Mouse (Mus musculus) liver, embryonic 16.5 days (tissue): Measurements from ENCODE around the gene Trpv5. TPM values are rescaled to one million over a fixed set of nuclear protein-coding genes. Genes with fewer than 3 reads are reported as not detected.

Experiments
- ATAC-seq: fragments of 200-750 bp; cut with Nextera tagmentation; 2 replicates; pipeline ENCODE4 v1.8.0; 2017; ENCODE audit warnings: low read depth, mild to moderate bottlenecking, moderate number of reproducible peaks, moderate library complexity
- H3K27ac ChIP-seq: fragments of 300-500 bp; sonication (generic); 2 replicates; pipeline ENCODE4 v1.5.1; 2014; ENCODE audit warnings: mild to moderate bottlenecking, low read length
- H3K27me3 ChIP-seq: fragments of 300-500 bp; sonication (generic); 2 replicates; pipeline ENCODE4 v1.6.1; 2014; ENCODE audit warnings: low read depth, low read length, mixed read lengths; ENCODE audit not compliant: control insufficient read depth, insufficient read depth
- H3K36me3 ChIP-seq: fragments of 300-500 bp; sonication (generic); 2 replicates; pipeline ENCODE4 v1.6.1; 2014; ENCODE audit warnings: mild to moderate bottlenecking; ENCODE audit not compliant: control insufficient read depth, insufficient read depth
- H3K4me1 ChIP-seq: fragments of 300-500 bp; sonication (generic); 2 replicates; pipeline ENCODE4 v1.6.1; 2014; ENCODE audit warnings: low read depth, low read length, mixed read lengths; ENCODE audit not compliant: control insufficient read depth
- H3K4me2 ChIP-seq: fragments of 300-500 bp; sonication (generic); 2 replicates; pipeline ENCODE4 v1.6.1; 2014; ENCODE audit warnings: low read depth, low read length, mixed read lengths
- H3K4me3 ChIP-seq: fragments of 300-500 bp; sonication (generic); 2 replicates; pipeline ENCODE4 v1.5.1; 2014; ENCODE audit warnings: low read depth, mild to moderate bottlenecking, low read length
- H3K9ac ChIP-seq: fragments of 300-500 bp; sonication (generic); 2 replicates; pipeline ENCODE4 v1.6.1; 2014; ENCODE audit warnings: low read depth, low read length
- H3K9me3 ChIP-seq: fragments of 300-500 bp; sonication (generic); replicated peaks from 2 replicates; pipeline ENCODE4 v1.6.1; 2016; ENCODE audit warnings: low read length; ENCODE audit not compliant: control insufficient read depth
- WGBS: fragments of 180-500 bp; shearing (Covaris S2); extraction: QIAGEN DNeasy Blood & Tissue Kit; methylation state at CpG from one replicate; pipeline ENCODE4 v1.1.7; 2014; ENCODE audit not compliant: insufficient replicate concordance; 5-methylcytosine and 5-hydroxymethylcytosine counted together
- polyA plus RNA-seq: library from polyadenylated mRNA; unstranded; fragments of >200 nt; fragmentation: Nextera tagmentation; extraction: Ambion mirVana; gene quantifications from 2 replicates; pipeline ENCODE4 v1.2.1, GENCODE M21; 2015

Trpv5 gene
- polyA plus RNA-seq, 1 experiment from 2014 or later, result 0.05 TPM

DNA sequence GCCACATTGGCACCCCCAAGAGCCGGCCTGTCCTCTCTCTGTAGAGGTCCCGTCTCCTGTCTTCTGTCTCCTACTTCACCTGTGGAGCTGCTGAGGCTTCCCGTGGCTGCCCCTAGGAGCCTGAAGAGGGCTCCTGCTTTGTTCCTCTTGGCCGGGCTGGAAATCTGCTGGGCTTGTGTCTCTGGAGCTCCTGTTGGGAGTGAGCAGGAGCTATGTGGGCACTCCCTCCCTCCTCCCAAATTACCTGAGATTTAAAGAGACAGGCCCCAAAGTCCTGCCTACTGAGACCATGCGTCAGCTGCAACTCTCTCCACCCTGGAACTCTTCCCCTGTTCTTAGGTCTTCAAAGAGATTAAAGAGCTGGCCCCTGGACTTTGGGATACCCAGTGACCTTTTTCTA is 44.4 kb downstream of the Trpv5 start, which contains the start of gene Trpv6:
TSS of gene Trpv6 (minus strand) at position 228 of the 400 bp plus-strand sequence.
- Histone ChIP-seq H3K27ac (no peak within 1 kb of the TSS), H3K4me3 (no peak within 1 kb of the TSS), H3K4me2 (no peak within 1 kb of the TSS), H3K9me3 (no peaks in the 10 kb centered on the region), H3K9ac (no peak within 1 kb of the TSS), H3K4me1 (no peaks in the 10 kb centered on the region), H3K36me3 (no peaks in the 10 kb centered on the region), H3K27me3 (no peaks in the 10 kb centered on the region)
- no peak for ATAC-seq
- WGBS, result 48% methylated on average over 5 of the region's 5 CpGs

DNA sequence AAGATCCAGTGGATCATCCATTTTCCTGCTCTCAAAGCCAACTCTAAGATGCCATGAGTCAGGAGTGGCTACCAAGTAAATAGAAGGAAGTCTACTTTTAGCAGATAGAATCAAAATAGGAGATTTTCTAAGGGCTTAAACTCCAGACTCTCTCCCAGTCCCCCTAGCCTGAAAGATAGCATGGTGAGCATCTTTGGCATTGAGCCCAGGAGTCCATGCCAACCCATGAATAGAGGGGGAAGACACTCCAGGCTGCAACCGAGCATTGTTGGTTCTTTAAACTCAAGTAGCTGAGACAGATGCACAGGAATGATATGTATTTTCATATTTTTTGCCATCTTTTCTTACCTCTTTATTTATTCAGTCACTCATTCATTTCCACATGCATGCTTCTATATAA is 45.4 kb downstream of the Trpv5 start:
- no peak overlapping the region for H3K4me3 ChIP-seq
- WGBS, result 33% methylated on average over 1 of the region's 1 CpGs

DNA sequence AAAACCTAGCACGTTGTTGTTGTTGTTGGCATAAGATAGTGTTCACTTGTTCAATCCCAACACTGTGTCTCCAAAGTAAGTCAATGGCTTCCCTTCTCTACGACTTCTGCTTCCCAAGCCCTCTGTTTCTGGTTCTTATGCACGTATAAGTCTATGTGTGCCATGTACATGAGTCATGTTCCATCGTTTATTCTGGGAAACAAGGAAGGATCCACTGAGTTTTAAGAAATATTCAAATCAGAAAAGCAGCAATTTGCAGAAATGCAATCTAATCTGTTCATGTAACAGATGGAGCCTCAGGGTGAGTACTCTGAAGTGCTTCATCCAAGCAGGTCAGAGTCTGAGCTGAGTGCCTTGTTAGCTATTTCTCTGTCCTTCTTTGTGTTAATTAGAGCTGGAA is 49.0 kb downstream of the Trpv5 start:
- Histone ChIP-seq H3K27me3 (no peaks in the 10 kb centered on the region), H3K9ac (no peak overlapping the region), H3K4me3 (no peak overlapping the region), H3K36me3 (no peaks in the 10 kb centered on the region), H3K4me1 (no peaks in the 10 kb centered on the region), H3K27ac (no peak overlapping the region), H3K4me2 (no peak overlapping the region), H3K9me3 (no peaks in the 10 kb centered on the region)
- no peak for ATAC-seq
- 63% methylated on average over 4 of the region's 4 CpGs for WGBS

More for the DNA sequence above, 45.4 kb downstream of the Trpv5 start:
- no peak overlapping the region for H3K4me2 ChIP-seq
- ATAC-seq, result no peak
- no peaks in the 10 kb centered on the region for H3K36me3 ChIP-seq
- no peaks in the 10 kb centered on the region for H3K27me3 ChIP-seq
- H3K9me3 ChIP-seq, result no peaks in the 10 kb centered on the region
- no peak overlapping the region for H3K27ac ChIP-seq
- H3K4me1 ChIP-seq, result no peaks in the 10 kb centered on the region
- no peak overlapping the region for H3K9ac ChIP-seq

DNA sequence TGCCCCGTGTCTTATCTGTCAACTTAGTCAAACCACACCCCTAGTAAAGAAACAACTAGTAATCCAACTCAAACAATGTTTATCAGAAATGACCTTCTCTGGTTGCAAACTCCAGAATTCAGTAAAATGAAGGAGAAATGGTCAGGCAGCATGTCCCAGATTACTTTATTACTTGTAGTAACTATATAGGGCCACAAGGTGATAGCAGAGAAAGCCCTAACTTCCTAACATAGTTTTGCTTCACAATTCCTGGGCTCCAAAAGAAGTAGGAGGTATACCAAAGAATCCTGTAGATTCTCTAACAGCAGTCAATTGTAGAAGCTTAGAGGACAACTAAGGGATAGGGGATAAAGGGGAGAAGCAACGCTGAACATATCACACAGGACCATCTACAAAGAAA is 49.8 kb downstream of the Trpv5 start:
- Histone ChIP-seq H3K9ac (no peak overlapping the region), H3K27ac (no peak overlapping the region), H3K4me2 (no peak overlapping the region), H3K4me3 (no peak overlapping the region), H3K36me3 (no peaks in the 10 kb centered on the region), H3K9me3 (no peaks in the 10 kb centered on the region), H3K27me3 (no peaks in the 10 kb centered on the region), H3K4me1 (no peaks in the 10 kb centered on the region)
- ATAC-seq, result no peak
- WGBS, result 39% methylated on average over 2 of the region's 2 CpGs

DNA sequence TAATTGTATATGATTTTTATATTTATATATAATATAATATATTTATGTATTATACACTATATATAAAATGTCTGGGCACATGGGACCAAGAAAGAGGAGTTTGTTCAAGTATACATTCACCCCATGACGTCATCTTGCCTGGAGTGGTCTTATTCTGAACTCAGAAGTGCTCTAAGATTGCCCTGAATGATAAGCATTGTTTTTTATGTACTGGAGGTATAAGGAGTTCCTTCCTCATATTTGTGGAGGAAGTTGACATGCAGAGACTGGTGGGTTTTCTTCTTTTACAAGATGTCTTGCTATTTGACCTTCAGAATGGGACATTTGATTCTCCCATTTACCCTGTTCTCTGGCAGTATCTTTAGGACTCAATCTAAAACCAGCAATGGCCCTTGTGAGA is 52.4 kb downstream of the Trpv5 start:
- H3K4me1 ChIP-seq, result no peaks in the 10 kb centered on the region
- H3K27me3 ChIP-seq, result no peaks in the 10 kb centered on the region
- H3K4me3 ChIP-seq, result no peak overlapping the region
- no peaks in the 10 kb centered on the region for H3K9me3 ChIP-seq
- WGBS, result 32% methylated on average over 1 of the region's 1 CpGs
- no peaks in the 10 kb centered on the region for H3K36me3 ChIP-seq
- ATAC-seq, result no peak
- no peak overlapping the region for H3K27ac ChIP-seq
- H3K4me2 ChIP-seq, result no peak overlapping the region
- no peak overlapping the region for H3K9ac ChIP-seq

DNA sequence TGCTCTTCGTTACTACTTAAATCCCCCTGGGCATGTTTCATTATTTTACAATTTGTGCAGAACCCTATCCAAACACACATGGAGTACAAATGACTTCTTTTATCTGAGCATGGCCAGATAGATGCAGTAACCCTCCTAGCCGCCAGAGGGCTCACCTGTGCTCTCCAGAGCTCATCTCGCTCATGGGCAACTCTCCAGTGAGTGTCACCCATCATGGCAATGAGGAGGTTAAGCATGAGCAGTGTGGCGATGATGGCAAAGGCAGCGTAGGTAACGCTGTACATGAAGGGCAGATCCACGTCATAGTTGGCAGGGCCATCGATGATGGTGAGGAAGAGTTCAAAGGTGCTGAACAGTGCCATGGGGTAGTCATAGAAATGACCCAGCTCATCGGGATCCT is 57.9 kb downstream of the Trpv5 start:
- 57% methylated on average over 9 of the region's 9 CpGs for WGBS
- ATAC-seq, result no peak
- Histone ChIP-seq H3K36me3 (no peaks in the 10 kb centered on the region), H3K27ac (no peak overlapping the region), H3K9ac (no peak overlapping the region), H3K9me3 (no peaks in the 10 kb centered on the region), H3K4me3 (no peak overlapping the region), H3K4me2 (no peak overlapping the region), H3K4me1 (no peaks in the 10 kb centered on the region), H3K27me3 (no peaks in the 10 kb centered on the region)

DNA sequence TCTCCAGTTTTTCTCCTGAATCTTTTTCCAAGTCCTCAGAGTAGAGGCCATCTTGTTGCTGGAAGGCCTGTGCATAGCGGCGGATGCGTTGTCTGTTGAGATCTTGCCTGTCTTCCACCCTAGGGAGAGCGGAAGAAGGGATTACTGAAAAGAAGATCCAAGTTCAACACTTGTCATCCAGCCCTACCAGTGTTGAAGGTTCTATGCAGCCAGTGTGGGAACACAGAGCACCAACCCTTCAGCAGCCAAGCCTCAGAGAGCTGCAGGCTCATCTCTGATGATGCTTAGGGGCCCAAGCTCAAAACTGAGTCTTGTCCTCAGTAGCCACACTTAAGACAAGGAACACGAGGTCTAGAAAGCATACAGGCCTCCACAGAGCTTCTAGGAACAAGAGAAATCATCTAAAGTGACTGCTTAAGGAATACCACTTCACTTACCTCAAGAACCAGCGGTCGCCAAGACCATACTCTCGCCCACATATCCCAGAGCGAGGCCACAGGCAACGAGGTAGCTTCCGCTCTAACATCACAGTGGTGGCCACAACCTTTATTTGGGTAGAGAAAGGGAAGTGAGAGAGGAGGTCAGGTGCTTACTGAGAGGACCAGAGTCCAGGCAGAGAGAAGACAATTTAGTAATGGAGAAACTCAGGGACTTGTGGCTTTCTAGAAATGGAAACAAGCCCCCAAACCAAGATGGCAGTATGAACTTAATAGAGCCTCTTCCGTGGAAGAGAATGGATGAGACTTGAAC is 59.2 kb downstream of the Trpv5 start:
- ATAC-seq, result no peak
- Histone ChIP-seq H3K4me2 (no peak overlapping the region), H3K27me3 (no peaks in the 10 kb centered on the region), H3K4me3 (no peak overlapping the region), H3K9ac (no peak overlapping the region), H3K4me1 (no peaks in the 10 kb centered on the region), H3K36me3 (no peaks in the 10 kb centered on the region), H3K9me3 (no peaks in the 10 kb centered on the region), H3K27ac (no peak overlapping the region)
- WGBS, result 74% methylated on average over 12 of the region's 12 CpGs

DNA sequence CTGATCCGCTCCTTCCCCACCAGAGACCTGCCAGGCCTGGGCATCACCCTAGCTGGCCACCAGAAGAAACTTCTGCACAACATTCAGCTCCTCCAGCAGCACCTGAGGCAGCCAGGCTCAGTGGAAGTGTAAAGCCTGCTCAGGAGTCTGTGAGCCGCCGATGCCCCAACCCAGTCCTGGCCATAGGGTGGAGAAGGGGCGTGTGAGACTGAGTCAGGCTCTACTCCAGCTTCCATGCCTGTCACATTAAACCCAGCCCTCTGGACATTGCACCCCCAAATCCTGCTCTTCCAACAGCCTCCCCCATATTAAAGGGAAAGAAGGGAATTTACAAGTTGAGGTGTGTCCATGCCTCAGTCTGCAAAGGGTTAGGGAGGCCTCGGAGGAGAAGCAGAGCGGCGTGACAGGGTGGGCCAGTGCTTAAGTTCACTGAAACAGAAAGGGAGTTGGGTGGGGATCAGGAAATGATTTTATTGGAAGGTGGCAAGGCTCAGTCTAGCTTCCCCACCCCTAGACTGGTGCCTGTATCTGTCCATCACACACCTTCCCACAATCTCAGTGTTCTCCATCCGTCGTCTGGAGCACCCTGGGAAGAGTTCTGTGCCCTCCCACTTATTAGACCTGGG is 60.3 kb downstream of the Trpv5 start:
- Histone ChIP-seq H3K9ac (no peak overlapping the region), H3K36me3 (no peaks in the 10 kb centered on the region), H3K4me1 (no peaks in the 10 kb centered on the region), H3K27me3 (no peaks in the 10 kb centered on the region), H3K27ac (no peak overlapping the region), H3K4me3 (no peak overlapping the region), H3K4me2 (no peak overlapping the region), H3K9me3 (no peaks in the 10 kb centered on the region)
- WGBS, result 76% methylated on average over 9 of the region's 9 CpGs
- no peak for ATAC-seq

DNA sequence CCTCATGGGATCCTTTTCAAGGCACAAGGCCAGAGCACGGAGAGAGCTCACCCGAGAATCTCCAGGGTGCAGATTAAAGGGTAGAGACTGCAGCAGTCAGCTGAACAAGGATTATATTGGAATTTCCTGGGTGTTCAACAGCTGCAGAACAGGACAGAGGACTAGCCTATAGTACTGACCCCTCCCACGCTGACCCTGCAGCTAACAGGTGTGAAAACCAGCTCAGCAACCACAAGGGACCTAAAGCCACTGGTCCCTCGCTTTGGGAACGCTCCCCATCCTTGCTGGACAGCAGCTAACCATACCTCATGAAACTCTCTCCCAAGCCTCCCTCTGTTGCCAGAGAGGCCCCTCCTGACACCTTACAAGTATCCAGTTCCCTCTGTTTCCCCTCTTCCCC is 72.9 kb downstream of the Trpv5 start:
- peaks cover 10% of the 10 kb centered on the region for H3K27me3 ChIP-seq
- no peaks in the 10 kb centered on the region for H3K36me3 ChIP-seq
- no peak overlapping the region for H3K4me3 ChIP-seq
- H3K4me2 ChIP-seq, result no peak overlapping the region
- H3K9me3 ChIP-seq, result no peaks in the 10 kb centered on the region
- no peak for ATAC-seq
- H3K4me1 ChIP-seq, result peaks cover 4% of the 10 kb centered on the region; the same call in 1 of the 2 replicates
- no peak overlapping the region for H3K27ac ChIP-seq
- WGBS, result 62% methylated on average over 5 of the region's 5 CpGs
- H3K9ac ChIP-seq, result no peak overlapping the region
